Mouse (Mus musculus) testis, adult 2 months (tissue): Measurements from ENCODE around the gene Dnm3. TPM values are rescaled to one million over a fixed set of nuclear protein-coding genes. Genes with fewer than 3 reads are reported as not detected.

Experiments
- H3K27ac ChIP-seq: fragments of 200-500 bp; 2 replicates; pipeline ENCODE4 v1.5.1; 2012; ENCODE audit warnings: low read depth, low read length; ENCODE audit not compliant: control insufficient read depth, insufficient read depth
- H3K27me3 ChIP-seq: fragments of 200-500 bp; 2 replicates; pipeline ENCODE4 v1.6.1; 2012; ENCODE audit warnings: mild to moderate bottlenecking, low read length, moderate library complexity; ENCODE audit not compliant: control insufficient read depth, insufficient read depth
- H3K36me3 ChIP-seq: fragments of 200-500 bp; 2 replicates; pipeline ENCODE4 v1.6.1; 2012; ENCODE audit warnings: mild to moderate bottlenecking, low read length; ENCODE audit not compliant: control insufficient read depth, insufficient read depth
- H3K4me1 ChIP-seq: fragments of 200-500 bp; 2 replicates; pipeline ENCODE4 v1.6.1; 2012; ENCODE audit warnings: low read length; ENCODE audit not compliant: control insufficient read depth, insufficient read depth
- H3K4me3 ChIP-seq: fragments of 200-500 bp; 2 replicates; pipeline ENCODE4 v1.5.1; 2012; ENCODE audit warnings: low read depth, mild to moderate bottlenecking, low read length, moderate library complexity, mixed read lengths; ENCODE audit not compliant: control insufficient read depth
- CTCF ChIP-seq: fragments of 200-500 bp; IDR thresholded peaks from 2 replicates; pipeline ENCODE4 v1.5.1; 2012; ENCODE audit warnings: low read depth, mild to moderate bottlenecking, inconsistent platforms, low read length, moderate library complexity; ENCODE audit not compliant: control insufficient read depth, insufficient read depth, insufficient replicate concordance
- POLR2A ChIP-seq: fragments of 200-500 bp; IDR thresholded peaks from 2 replicates; pipeline ENCODE4 v1.6.1; 2012; ENCODE audit warnings: low read depth, mild to moderate bottlenecking, inconsistent platforms, low read length, moderate library complexity; ENCODE audit not compliant: control insufficient read depth
- polyA plus RNA-seq: library from polyadenylated mRNA; depleted of rRNA; stranded (reverse); fragments of >200 nt; gene quantifications from 2 replicates; pipeline ENCODE4 v1.2.3, GENCODE M21; 2012

Gene Dnm3
- polyA plus RNA-seq, 1 experiment, result 13.8 TPM

DNA sequence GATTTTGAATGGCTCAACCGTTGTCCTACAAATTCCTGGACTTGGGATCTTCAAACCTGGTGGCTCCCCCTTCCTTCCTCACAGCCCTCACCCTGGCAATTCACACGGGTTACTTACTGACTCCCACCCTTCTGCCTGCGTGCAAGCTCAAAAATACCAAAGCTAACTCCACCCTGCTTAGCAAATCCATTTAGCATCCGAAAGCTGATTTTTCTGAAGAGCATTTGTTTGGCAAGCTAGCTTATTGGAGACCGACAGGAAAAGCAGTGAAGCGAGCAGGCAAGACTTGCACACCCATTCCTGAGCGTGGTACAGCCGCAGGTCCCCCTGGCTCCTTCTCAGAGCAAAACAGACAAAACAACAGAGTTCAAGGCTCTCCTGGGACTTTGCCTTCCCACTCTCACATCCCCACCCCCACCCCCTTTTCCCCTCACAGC, 469.2 kb downstream of the Dnm3 start:
- H3K4me1 ChIP-seq, result peaks cover 5% of the 10 kb centered on the region

DNA sequence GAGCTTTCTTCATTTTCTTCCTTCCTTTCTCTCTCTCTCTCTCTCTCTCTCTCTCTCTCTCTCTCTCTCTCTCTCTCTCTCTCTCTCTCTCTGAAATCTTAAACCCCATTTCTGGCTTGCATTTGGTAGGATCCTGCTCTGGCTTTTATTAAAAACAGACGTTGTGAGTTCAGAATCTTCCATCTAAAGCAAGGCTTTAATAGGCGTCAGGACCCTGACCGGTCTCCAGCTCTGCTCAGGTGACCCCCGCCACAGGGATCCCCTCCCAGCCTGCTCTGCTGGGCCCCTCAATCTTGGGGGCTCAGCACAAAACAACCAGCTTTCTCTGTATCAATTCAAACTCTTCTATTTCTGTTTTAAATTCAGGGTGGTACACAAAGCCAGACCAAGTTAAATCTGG, 469.6 kb downstream of the Dnm3 start:
- no peak overlapping the region for H3K27ac ChIP-seq
- TF ChIP-seq CTCF (no peak), POLR2A (no peak)
- no peak overlapping the region for H3K4me3 ChIP-seq
- H3K4me1 ChIP-seq, result peaks cover 5% of the 10 kb centered on the region
- no peaks in the 10 kb centered on the region; the same call in 1 of the 2 replicates for H3K36me3 ChIP-seq
- no peaks in the 10 kb centered on the region for H3K27me3 ChIP-seq

More for the DNA sequence above, 469.2 kb downstream of the Dnm3 start:
- Histone ChIP-seq H3K27me3 (no peaks in the 10 kb centered on the region), H3K4me3 (no peak overlapping the region), H3K36me3 (no peaks in the 10 kb centered on the region; the same call in 1 of the 2 replicates), H3K27ac (no peak overlapping the region)
- TF ChIP-seq CTCF, result no peak
- no peak for TF ChIP-seq POLR2A

DNA sequence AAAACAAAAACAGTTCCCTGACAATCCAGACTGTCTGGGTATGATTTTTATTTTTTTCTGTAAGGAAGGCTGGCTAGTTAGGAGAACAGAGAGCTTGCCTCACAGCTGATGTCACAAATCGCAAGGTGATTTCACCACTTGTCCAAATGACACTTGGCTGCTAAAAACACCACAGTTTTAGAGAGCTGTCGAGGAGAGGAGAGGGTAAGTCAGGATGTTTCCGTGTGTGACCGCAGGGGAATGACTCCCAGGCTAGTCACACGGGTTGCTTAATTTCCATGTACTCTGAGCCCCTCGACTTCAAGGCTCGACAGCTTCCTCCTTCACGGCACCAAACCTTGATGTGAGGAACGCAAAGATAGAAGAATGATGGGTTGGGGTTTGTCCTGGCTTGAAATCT, 471.7 kb downstream of the Dnm3 start:
- Histone ChIP-seq H3K36me3 (no peaks in the 10 kb centered on the region; the same call in 1 of the 2 replicates), H3K4me1 (peaks cover 2% of the 10 kb centered on the region; the same call in 1 of the 2 replicates), H3K27me3 (no peaks in the 10 kb centered on the region), H3K4me3 (no peak overlapping the region), H3K27ac (no peak overlapping the region)
- TF ChIP-seq POLR2A, result no peak

DNA sequence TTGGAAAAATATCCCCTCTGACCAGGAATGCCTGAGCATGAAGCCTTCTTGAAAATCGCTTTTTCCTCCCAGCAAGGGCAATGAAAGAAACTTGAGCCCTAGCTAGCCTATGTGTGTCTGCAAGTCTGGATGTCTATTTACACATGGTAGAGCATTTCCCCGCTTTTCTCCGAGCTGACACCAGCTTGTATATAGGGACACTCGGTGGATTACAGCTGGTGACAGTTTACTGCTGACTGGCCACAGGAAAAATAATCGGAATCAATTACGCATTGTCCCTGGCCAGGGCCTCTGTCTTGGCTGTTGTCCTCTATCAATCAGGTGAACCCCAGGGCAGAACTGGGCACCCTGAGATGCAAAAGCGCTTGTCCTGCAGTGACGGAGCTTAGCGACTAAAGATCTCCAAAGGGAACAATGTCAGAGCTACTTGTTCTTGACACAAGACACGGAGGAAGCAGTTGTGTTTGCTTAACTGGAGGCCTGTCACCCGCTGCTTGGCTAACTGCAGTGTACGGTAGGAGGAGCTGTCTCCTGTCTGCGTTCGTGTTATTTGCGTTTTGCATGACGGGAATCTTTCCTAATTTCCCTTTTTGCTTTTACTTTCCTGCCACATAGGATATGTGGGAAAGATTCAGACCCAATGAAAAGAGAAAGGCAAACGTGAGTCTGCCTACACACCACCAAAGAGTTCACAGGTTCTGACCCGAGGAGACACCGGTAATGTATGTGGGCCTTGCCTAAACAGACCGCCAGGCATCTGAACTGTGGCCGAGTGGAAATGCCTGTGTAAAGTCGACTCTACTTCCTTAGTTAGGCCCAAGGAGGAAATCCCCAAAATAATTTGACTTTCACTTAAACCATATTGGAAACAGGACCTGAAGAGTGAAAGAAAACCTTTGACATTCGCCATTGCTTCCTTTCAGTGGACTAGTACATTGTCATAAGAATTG, 472.7 kb downstream of the Dnm3 start:
- no peak overlapping the region for H3K4me3 ChIP-seq
- TF ChIP-seq POLR2A (no peak), CTCF (peak; percentile 20; the same call in 1 of the 2 replicates)
- no peaks in the 10 kb centered on the region for H3K27me3 ChIP-seq

DNA sequence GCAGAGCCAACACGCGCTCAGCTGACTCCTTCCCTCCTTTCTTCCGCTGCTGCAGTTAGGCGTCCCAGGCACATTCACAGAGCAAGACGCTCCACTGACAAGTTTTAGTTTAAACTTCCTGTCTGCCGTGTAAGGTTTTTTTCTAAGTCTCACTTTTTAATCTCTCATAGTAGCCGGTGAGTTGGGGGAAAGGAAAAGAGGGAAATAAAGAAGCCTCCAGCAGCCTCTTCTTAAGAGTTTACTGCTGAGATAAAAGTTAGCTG, 473.4 kb downstream of the Dnm3 start:
- no peak for TF ChIP-seq CTCF
- no peak for TF ChIP-seq POLR2A
- H3K27me3 ChIP-seq, result no peaks in the 10 kb centered on the region
- no peaks in the 10 kb centered on the region; the same call in 1 of the 2 replicates for H3K4me1 ChIP-seq
- H3K4me3 ChIP-seq, result no peak overlapping the region
- H3K27ac ChIP-seq, result no peak overlapping the region
- no peaks in the 10 kb centered on the region for H3K36me3 ChIP-seq

More for the DNA sequence above, 472.7 kb downstream of the Dnm3 start:
- peak overlapping the region; percentile 37; the same call in 1 of the 2 replicates for H3K27ac ChIP-seq
- H3K36me3 ChIP-seq, result no peaks in the 10 kb centered on the region
- H3K4me1 ChIP-seq, result no peaks in the 10 kb centered on the region; the same call in 1 of the 2 replicates

DNA sequence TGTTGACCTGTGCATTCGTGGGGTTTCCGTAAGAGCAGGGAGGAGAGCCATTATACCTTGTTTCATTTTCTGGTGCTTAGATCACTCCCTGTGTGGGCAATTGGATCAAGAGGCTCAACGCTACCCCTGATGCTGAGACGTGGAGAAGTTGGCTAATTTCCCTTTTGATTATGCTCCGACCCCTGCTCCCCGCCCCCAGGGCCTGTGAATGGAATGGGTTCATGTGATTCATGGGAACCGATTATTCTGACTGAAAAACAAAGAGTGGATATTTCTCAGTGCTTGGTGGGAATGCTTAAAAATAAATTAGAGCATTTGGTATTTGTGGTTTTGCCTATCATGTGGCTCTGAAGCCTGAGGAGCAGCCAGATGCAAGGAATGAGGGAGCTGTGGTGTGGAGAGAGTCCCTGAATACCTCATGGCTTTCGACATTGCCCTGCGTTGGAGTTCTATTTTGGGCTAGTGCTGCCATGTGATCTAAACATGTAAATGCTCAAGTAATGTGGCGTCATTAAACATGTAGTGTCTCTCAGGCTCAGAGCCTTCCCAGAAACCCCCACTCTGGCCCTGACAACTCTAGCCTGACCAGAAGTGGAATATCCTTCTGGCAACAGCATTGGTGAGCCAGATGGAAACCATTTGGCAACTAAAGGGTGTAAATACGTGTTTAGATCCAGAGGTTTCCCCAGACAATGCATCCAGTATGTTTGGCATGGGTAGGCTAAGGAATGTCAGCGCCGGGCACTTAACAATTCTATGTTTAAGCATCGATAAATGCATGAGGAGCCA, 473.9 kb downstream of the Dnm3 start:
- no peak for TF ChIP-seq CTCF
- no peak for TF ChIP-seq POLR2A
- no peaks in the 10 kb centered on the region for H3K36me3 ChIP-seq
- no peak overlapping the region for H3K4me3 ChIP-seq
- no peak overlapping the region for H3K27ac ChIP-seq
- no peaks in the 10 kb centered on the region for H3K27me3 ChIP-seq
- peaks cover 2% of the 10 kb centered on the region for H3K4me1 ChIP-seq

DNA sequence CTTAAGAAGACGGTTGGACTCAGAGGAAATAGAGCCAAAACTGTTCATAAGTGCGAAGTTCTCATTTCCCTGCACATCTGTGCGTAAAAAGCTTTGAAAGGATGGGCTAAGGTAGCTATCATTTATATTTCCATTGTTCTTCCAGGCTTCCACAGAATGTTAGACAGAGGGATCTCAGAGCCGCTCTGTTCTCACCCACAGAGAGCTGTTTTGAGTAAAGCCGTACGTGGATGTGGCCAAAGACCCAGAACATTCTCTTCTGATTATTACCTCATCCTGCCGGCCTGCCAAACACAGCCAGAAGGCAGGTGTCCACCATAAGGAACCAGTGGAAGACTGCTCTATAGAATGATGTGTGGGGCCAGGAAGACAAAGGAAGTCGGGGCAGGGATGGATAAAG, 476.5 kb downstream of the Dnm3 start:
- no peaks in the 10 kb centered on the region for H3K27me3 ChIP-seq
- no peak overlapping the region; the same call in 1 of the 2 replicates for H3K27ac ChIP-seq
- peaks cover 2% of the 10 kb centered on the region for H3K4me1 ChIP-seq
- TF ChIP-seq CTCF, result no peak
- TF ChIP-seq POLR2A, result no peak
- H3K36me3 ChIP-seq, result no peaks in the 10 kb centered on the region
- H3K4me3 ChIP-seq, result no peak overlapping the region
